Mouse (Mus musculus) adrenal gland, adult 18-20 months (tissue): Measurements from ENCODE around the gene Hoxb8. TPM values are rescaled to one million over a fixed set of nuclear protein-coding genes. Genes with fewer than 3 reads are reported as not detected.

Experiments used
- DNase-seq, 2 experiments: peaks; one replicate each; pipeline ENCODE4 v3.0.0; 2021 to 2022; ENCODE audit warnings: low spot score in 2 of 2
- total RNA-seq, 2 experiments: library from RNA; stranded (reverse); gene quantifications; 1 replicate in 1 of 2; 2 replicates in 1 of 2; pipeline ENCODE4 v1.2.3; 2021

Gene Hoxb8
- total RNA-seq, 2 experiments from 2014 or later = 54.8 to 119 TPM

GRCm38 (mm10) chr11:96297968-96298635 lies 16.4 kb downstream of the Hoxb8 start:
- no peak for DNase-seq

DNA sequence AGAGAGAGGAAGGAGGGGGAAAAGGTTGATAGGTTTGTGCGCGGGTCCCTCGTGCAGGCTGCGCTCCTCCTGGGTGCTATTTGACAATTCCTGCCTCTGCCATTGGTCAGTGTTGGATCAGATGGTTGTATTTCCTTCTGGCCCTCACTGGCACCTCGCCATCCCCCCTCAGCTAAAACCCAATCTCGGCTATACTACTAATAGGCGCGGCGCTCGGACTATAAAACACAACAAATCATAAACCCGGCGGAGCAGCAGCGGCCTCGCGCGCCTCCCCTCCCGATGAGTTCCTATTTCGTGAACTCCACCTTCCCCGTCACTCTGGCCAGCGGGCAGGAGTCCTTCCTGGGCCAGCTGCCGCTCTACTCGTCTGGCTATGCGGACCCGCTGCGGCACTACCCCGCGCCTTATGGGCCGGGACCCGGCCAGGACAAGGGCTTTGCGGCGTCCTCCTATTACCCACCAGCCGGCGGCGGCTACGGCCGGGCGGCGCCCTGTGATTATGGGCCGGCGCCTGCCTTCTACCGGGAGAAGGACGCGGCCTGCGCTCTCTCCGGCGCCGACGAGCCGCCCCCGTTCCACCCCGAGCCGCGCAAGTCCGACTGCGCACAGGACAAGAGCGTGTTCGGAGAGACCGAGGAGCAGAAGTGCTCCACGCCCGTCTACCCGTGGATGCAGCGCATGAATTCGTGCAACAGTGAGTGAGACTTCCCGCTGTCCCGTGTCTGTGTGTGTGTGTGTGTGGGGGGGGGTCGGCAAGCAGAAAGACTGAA lies 17.4 kb downstream of the Hoxb8 start:
- DNase-seq = peak in 1 of 2 experiments; percentile 78

GRCm38 (mm10) chr11:96299781-96300180 lies 18.1 kb downstream of the Hoxb8 start:
- no peak for DNase-seq

DNA sequence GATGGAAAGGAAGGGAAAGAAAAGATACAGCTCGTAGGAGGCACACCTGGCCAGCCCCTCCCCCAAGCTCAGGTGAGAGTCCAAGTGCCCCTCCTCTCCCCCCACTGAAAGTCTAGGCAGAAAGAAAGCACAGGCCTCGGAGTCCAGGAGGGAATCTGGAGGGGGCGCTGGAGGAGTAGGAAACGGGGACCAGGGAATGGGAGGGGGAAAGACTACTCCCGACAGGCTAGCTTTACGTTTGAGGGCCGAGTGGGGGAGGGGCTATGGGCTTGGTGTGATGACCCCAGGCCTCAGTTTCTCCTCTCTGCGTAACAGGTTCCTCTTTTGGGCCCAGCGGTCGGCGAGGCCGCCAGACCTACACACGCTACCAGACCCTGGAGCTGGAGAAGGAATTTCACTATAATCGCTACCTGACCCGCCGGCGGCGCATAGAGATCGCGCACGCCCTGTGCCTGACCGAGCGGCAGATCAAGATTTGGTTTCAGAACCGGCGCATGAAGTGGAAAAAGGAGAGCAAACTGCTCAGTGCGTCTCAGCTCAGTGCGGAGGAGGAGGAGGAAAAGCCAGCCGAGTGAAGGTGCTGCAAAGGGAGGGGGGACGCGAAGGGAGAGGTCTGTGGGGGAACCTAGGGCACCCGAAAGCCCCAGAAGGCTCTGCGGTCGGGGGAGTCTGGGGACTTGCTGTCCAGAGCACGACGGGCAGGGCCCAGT lies 18.8 kb downstream of the Hoxb8 start:
- no peak for DNase-seq

DNA sequence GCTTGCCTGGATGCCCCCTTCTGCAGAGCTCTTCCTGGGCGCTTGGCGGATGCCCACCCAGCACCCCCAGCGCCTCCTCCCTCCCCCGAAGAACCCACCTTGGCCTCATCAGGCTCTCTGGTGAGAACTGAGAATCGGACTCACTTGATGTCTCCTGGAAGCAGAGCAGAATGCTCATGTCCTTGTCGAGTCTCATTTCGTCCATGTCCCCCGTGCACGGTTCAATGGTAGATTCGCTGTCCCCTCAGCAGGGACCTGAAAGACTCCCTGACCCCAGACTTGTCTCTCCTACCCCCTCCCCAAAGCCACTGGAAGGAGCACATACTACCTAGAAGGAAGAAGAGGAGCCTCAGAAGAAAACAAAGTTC lies 19.3 kb downstream of the Hoxb8 start:
- no peak for DNase-seq

DNA sequence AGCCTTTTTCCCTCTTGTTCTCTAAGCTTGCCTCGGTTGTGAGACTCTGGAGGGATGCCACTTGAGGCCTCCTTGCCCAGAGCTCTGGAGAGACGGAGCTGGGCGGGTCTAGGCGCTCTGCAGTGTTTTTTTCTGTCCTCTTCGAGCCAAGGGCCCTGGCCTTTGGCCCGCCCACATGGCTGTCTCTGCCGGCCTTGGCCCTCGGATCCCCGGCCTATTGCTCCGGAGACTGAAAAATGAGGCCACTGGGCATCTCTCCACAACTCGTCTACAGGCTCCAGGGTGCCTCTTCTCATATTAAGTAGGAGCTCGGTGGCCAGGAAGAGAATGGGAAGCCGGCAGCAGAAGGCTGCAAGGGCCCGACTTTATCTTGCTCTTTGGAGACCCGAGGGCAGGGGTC lies 20.1 kb downstream of the Hoxb8 start:
- peak; percentile 71 to 76 for DNase-seq

- DNase-seq = no peak
Observed at GRCm38 (mm10) chr11:96302381-96303150, 20.9 kb downstream of the Hoxb8 start.

DNA sequence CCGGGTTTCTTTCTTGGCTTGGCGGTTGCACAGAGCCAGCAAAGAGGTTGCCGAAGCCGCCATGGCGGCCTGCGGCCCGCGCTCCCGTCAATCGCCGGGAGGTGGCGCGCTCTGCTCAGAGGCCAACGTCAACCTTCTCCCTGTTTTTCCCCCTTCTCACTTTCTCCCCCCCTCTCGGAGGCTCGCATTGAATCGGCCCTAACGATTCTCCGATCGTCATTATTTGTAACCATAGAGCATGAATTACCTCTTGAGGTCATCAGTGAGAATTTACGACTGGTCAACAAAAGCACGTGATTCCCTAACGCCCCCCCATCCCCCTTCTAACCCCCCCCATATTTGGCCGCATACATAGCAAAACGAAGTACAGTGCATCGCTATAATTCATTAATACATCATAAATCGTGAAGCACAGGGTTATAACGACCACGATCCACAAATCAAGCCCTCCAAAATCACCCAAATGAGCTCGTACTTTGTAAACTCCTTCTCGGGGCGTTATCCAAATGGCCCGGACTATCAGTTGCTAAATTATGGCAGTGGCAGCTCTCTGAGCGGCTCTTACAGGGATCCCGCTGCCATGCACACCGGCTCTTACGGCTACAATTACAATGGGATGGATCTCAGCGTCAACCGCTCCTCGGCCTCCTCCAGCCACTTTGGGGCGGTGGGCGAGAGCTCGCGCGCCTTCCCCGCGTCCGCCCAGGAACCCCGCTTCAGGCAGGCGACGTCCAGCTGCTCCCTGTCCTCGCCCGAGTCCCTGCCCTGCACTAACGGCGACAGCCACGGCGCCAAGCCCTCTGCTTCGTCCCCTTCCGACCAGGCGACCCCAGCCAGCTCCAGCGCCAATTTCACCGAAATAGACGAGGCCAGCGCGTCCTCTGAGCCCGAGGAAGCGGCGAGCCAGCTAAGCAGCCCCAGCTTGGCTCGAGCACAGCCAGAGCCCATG lies 21.7 kb downstream of the Hoxb8 start, which contains the start of gene Hoxb5:
Gene Hoxb5 (plus strand): TSS at position 186 of the 949 bp plus-strand sequence.
- peak; percentile 92 for DNase-seq

DNA sequence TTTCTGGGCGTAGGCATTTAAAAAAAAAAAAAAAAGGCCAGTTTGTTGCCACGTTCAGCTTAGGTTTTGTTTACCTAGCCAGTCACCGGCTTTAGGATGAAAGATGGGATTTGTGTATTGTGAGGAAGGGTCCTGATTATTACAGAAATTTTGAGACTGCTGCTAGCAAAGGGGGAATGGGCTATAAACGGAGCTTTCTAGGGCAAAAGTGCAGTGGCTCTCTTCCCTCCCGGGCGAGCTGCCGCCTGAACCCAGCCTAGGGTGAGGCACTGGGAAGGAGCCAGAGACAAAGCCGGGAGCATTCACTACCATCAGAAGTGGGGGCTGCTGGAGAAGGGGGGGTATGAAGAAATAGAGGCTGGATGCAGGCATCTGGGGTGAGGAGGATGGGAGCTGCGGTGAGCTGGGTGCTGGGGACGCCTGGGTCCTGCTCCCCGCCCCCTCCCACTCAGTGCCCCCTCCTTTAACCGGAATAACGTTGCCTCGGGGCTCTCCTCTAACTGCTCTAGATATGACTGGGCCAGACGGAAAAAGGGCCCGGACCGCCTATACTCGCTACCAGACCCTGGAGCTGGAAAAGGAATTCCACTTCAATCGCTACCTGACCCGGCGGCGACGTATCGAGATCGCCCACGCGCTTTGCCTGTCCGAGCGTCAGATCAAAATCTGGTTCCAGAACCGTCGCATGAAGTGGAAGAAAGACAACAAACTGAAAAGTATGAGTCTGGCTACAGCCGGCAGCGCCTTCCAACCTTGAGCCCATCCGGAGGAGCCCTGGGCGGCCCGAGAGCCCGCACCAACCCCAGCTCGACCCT lies 22.9 kb downstream of the Hoxb8 start:
- peak in 1 of 2 experiments; percentile 40 for DNase-seq

DNA sequence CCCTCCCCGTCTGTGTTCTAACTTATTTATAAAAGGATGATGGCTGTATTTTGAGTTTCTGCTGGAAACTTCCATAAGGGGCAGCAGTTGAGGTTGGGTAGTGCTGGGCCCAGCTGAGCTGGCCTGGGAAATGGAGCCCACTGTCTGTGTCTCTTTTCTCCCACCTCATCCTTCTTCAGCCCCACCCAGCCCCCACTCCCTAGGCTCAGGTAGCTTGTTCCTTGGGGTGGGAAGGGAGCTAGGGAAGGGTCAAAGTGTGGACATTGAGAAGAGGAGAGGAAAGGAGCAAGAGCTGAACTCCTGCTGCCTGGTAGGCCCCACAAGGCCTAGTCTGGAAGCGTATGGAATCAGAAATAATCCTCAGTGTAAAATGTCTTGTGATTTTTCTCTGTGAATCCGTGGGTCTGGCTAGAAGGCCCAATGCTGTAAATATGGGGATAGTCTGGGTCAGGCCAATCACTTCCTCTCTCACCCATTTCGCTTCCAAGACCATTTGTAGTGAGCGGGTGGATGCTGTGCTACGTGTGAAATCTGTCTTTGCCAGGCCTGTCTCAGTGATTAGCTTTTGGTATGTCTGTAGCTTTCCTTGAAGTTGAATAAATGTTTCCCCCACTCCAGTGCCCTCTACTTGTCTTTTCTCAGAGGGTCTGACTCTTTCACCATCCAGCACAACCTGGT lies 23.9 kb downstream of the Hoxb8 start:
- no peak for DNase-seq

GRCm38 (mm10) chr11:96306183-96306907 lies 24.6 kb downstream of the Hoxb8 start:
- DNase-seq = no peak

GRCm38 (mm10) chr11:96306908-96307269 lies 25.2 kb downstream of the Hoxb8 start:
- no peak for DNase-seq

GRCm38 (mm10) chr11:96308763-96309162 lies 27.1 kb downstream of the Hoxb8 start:
- peak in 1 of 2 experiments; percentile 46 for DNase-seq

- DNase-seq = peak; percentile 33 to 45
Observed at GRCm38 (mm10) chr11:96309288-96309687, 27.6 kb downstream of the Hoxb8 start.

GRCm38 (mm10) chr11:96310183-96310938 lies 28.7 kb downstream of the Hoxb8 start:
- peak in 1 of 2 experiments; percentile 33 for DNase-seq

GRCm38 (mm10) chr11:96311097-96311496 lies 29.4 kb downstream of the Hoxb8 start:
- DNase-seq = peak; percentile 43 to 48
